Mouse (Mus musculus): ENCODE data around the gene 9230113P08Rik.
"Not testable (repeated sequence)": the region's sequence is repeated elsewhere in the genome, so short reads cannot be mapped to it uniquely, and the experiment has no call there.

9230113P08Rik gene

GRCm38 (mm10) chr9:35908123-35908522 is at the start of gene 9230113P08Rik:
TSS of gene 9230113P08Rik (plus strand) at chr9:35908423.
- DNase-seq, result not testable (repeated sequence)

- DNase-seq, result not testable (repeated sequence)
Measured at GRCm38 (mm10) chr9:35893112-35893511, 15.1 kb upstream of the 9230113P08Rik start.

- no peak for DNase-seq
Measured at GRCm38 (mm10) chr9:35904494-35904893, 3.7 kb upstream of the 9230113P08Rik start.

GRCm38 (mm10) chr9:35930817-35931216 is 22.6 kb downstream of the 9230113P08Rik start:
- DNase-seq, result no peak

Measured in right cerebral cortex, postnatal 14 days (tissue).